8 mouse cellular contexts compared by ENCODE assay signal in genomic region chr15:100410918-100411672, GRCm38 (mm10). TPM values are rescaled to one million over a fixed set of nuclear protein-coding genes. Genes with fewer than 3 reads are reported as not detected.
DNase-seq lines count a peak whose midpoint lies in the region; ATAC-seq and TF ChIP-seq lines count a peak whose summit lies in the region.

No protein-coding gene starts in this region.

- H3K4me1 ChIP-seq in hindbrain, embryonic 10.5 days (replicated peaks): peaks cover 5% of the 10 kb centered on the region; the same call in 1 of the 2 replicates
- H3K4me1 ChIP-seq in midbrain, embryonic 13.5 days (replicated peaks): no peaks in the 10 kb centered on the region

- H3K27ac ChIP-seq in hindbrain, embryonic 10.5 days: no peak overlapping the region
- H3K27ac ChIP-seq in midbrain, embryonic 13.5 days: no peak overlapping the region

- WGBS in hindbrain, embryonic 10.5 days: 66% methylated on average over 14 of the region's 14 CpGs
- WGBS in midbrain, embryonic 13.5 days: 66% methylated on average over 14 of the region's 14 CpGs

- CTCF ChIA-PET in Patski (lab: Charles Lee): interaction anchor here (1.2 kb wide), 1 partner anchor 11 kb away, joined by 3 read pairs; the partner anchor contains the start of gene Gm5475

- in situ Hi-C loops in Patski (cut with MboI; ENCODE audit: low pct_unique_long_range_greater_than_20kb): no loop called here

- H3K27me3 ChIP-seq in Patski: no peaks in the 10 kb centered on the region
- H3K27me3 ChIP-seq in hindbrain, embryonic 10.5 days (ENCODE audit: insufficient read depth, poor library complexity, severe bottlenecking): no peaks in the 10 kb centered on the region
- H3K27me3 ChIP-seq in midbrain, embryonic 13.5 days: no peaks in the 10 kb centered on the region

- peak; percentile 21 for ATAC-seq in Patski
- ATAC-seq in midbrain, embryonic 13.5 days: no peak
- ATAC-seq in cerebellum, adult (ENCODE audit: insufficient number of reproducible peaks, low FRiP score, low TSS enrichment): no peak

- no peaks in the 10 kb centered on the region for H3K9me3 ChIP-seq in hindbrain, embryonic 10.5 days
- no peaks in the 10 kb centered on the region for H3K9me3 ChIP-seq in midbrain, embryonic 13.5 days

- no peak overlapping the region for H3K9ac ChIP-seq in midbrain, embryonic 13.5 days (replicated peaks)

- H3K4me2 ChIP-seq in midbrain, embryonic 13.5 days (replicated peaks): no peak overlapping the region

- POLR2A ChIA-PET in Patski (lab: Charles Lee): no interaction called here

- TF ChIP-seq CTCF in Patski (IDR thresholded peaks at IDR 0.05): no peak

- DNase-seq in 3T3-L1 (ENCODE audit: low read depth, low spot score) (peak; percentile 88), Patski (ENCODE audit: low read depth, low spot score) (no peak)
- peak; percentile 91 for DNase-seq in kidney, adult 11 months
- DNase-seq in lung, postnatal 10 days: peak; percentile 52
- DNase-seq in hindbrain, embryonic 10.5 days (ENCODE audit: low spot score): no peak
- no peak for DNase-seq in thymus, adult 18-20 months

- no peak overlapping the region for H3K4me3 ChIP-seq in hindbrain, embryonic 10.5 days
- no peak overlapping the region for H3K4me3 ChIP-seq in midbrain, embryonic 13.5 days (replicated peaks)

- H3K36me3 ChIP-seq in hindbrain, embryonic 10.5 days: peaks cover 61% of the 10 kb centered on the region
- peaks cover 44% of the 10 kb centered on the region for H3K36me3 ChIP-seq in midbrain, embryonic 13.5 days

RNA-seq across cellular contexts. Expression of gene Gm5475, which starts 10.9 kb away (rescaled TPM):
- 0.55 TPM for polyA plus RNA-seq in Patski (2021)
- polyA plus RNA-seq in hindbrain, embryonic 10.5 days (2016; fragmentation: Nextera tagmentation; extraction: Ambion mirVana): not detected in 2 replicates
- polyA plus RNA-seq in midbrain, embryonic 13.5 days (2015; fragmentation: Nextera tagmentation; extraction: Ambion mirVana): 0.08 and 0.11 TPM in 2 replicates

RNA-seq across cellular contexts. Expression of gene Slc11a2, which starts 13.8 kb away (rescaled TPM):
- 78.4 TPM for polyA plus RNA-seq in Patski (2021)
- 25.1 and 26.2 TPM in 2 replicates for polyA plus RNA-seq in hindbrain, embryonic 10.5 days (2016; fragmentation: Nextera tagmentation; extraction: Ambion mirVana)
- polyA plus RNA-seq in midbrain, embryonic 13.5 days (2015; fragmentation: Nextera tagmentation; extraction: Ambion mirVana): 21.5 TPM in 2 replicates

RNA-seq across cellular contexts. Expression of gene Higd1c, which starts 46.8 kb away (rescaled TPM):
- not detected for polyA plus RNA-seq in Patski (2021)
- polyA plus RNA-seq in hindbrain, embryonic 10.5 days (2016; fragmentation: Nextera tagmentation; extraction: Ambion mirVana): 0.47 TPM in 1 of 2 replicates, not detected in the other
- not detected in 2 replicates for polyA plus RNA-seq in midbrain, embryonic 13.5 days (2015; fragmentation: Nextera tagmentation; extraction: Ambion mirVana)

RNA-seq across cellular contexts. Expression of gene Letmd1, which starts 57.7 kb away (rescaled TPM):
- 52.3 TPM for polyA plus RNA-seq in Patski (2021)
- polyA plus RNA-seq in hindbrain, embryonic 10.5 days (2016; fragmentation: Nextera tagmentation; extraction: Ambion mirVana): 38.0 and 41.2 TPM in 2 replicates
- polyA plus RNA-seq in midbrain, embryonic 13.5 days (2015; fragmentation: Nextera tagmentation; extraction: Ambion mirVana): 55.1 and 55.2 TPM in 2 replicates

RNA-seq across cellular contexts. Expression of gene Mettl7a2, which starts 58.1 kb away (rescaled TPM):
- polyA plus RNA-seq in Patski (2021): 4.1 TPM
- not detected in 2 replicates for polyA plus RNA-seq in hindbrain, embryonic 10.5 days (2016; fragmentation: Nextera tagmentation; extraction: Ambion mirVana)
- not detected in 2 replicates for polyA plus RNA-seq in midbrain, embryonic 13.5 days (2015; fragmentation: Nextera tagmentation; extraction: Ambion mirVana)

Comparison
In these comparisons a context has a peak if more than half of its experiments do, and no peak if none do; other contexts are left out.
1. DNase-seq: peak in 3T3-L1 (single experiment), kidney, adult 11 months (single experiment) and lung, postnatal 10 days (single experiment); none in Patski (single experiment), hindbrain, embryonic 10.5 days (single experiment) and thymus, adult 18-20 months (0 of 2).